Mouse (Mus musculus) neural tube, embryonic 15.5 days (tissue): ENCODE results near the gene Dtx2. TPM values are rescaled to one million over a fixed set of nuclear protein-coding genes. Genes with fewer than 3 reads are reported as not detected.
"Not testable (repeated sequence)": the region's sequence is repeated elsewhere in the genome, so short reads cannot be mapped to it uniquely, and the experiment has no call there.

Experiments
- ATAC-seq: fragments of 200-750 bp; cut with Nextera tagmentation; 2 replicates; pipeline ENCODE4 v1.8.0; 2017; ENCODE audit warnings: mild to moderate bottlenecking, moderate TSS enrichment, moderate library complexity; ENCODE audit not compliant: low FRiP score
- H3K27ac ChIP-seq: fragments of 300-500 bp; sonication (generic); replicated peaks from 2 replicates; pipeline ENCODE4 v1.5.1; 2015; ENCODE audit warnings: mild to moderate bottlenecking, inconsistent platforms
- H3K27me3 ChIP-seq: fragments of 300-500 bp; sonication (generic); replicated peaks from 2 replicates; pipeline ENCODE4 v1.6.1; 2015; ENCODE audit warnings: inconsistent platforms
- H3K36me3 ChIP-seq: fragments of 300-500 bp; sonication (generic); 2 replicates; pipeline ENCODE4 v1.6.1; 2015; ENCODE audit warnings: inconsistent platforms
- H3K4me1 ChIP-seq: fragments of 300-500 bp; sonication (generic); 2 replicates; pipeline ENCODE4 v1.6.1; 2015; ENCODE audit warnings: inconsistent platforms
- H3K4me2 ChIP-seq: fragments of 300-500 bp; sonication (generic); 2 replicates; pipeline ENCODE4 v1.6.1; 2015; ENCODE audit warnings: inconsistent platforms, mild to moderate bottlenecking, moderate library complexity
- H3K4me3 ChIP-seq: fragments of 300-500 bp; sonication (generic); replicated peaks from 2 replicates; pipeline ENCODE4 v1.5.1; 2015; ENCODE audit warnings: mild to moderate bottlenecking, inconsistent platforms
- H3K9ac ChIP-seq: fragments of 300-500 bp; sonication (generic); replicated peaks from 2 replicates; pipeline ENCODE4 v1.6.1; 2015; ENCODE audit warnings: mild to moderate bottlenecking, inconsistent platforms
- H3K9me3 ChIP-seq: fragments of 300-500 bp; sonication (generic); replicated peaks from 2 replicates; pipeline ENCODE4 v1.6.1; 2016; ENCODE audit warnings: inconsistent platforms
- WGBS: fragments of 180-500 bp; shearing (Covaris S2); methylation state at CpG from one replicate; pipeline ENCODE4 v1.1.7; 2015; ENCODE audit warnings: mixed read lengths; 5-methylcytosine and 5-hydroxymethylcytosine counted together
- polyA plus RNA-seq: library from polyadenylated mRNA; unstranded; fragments of >200 nt; fragmentation: Nextera tagmentation; extraction: Ambion mirVana; gene quantifications from 2 replicates; pipeline ENCODE4 v1.2.1, GENCODE M21; 2015

The Dtx2 gene
- polyA plus RNA-seq, 1 experiment from 2014 or later, result 22.5 TPM

GRCm38 (mm10) chr5:136035285-136035684, 40.7 kb downstream of the Dtx2 start:
- Histone ChIP-seq H3K27ac (no peak overlapping the region), H3K4me1 (no peaks in the 10 kb centered on the region), H3K36me3 (peaks cover 26% of the 10 kb centered on the region; the same call in 1 of the 2 replicates), H3K27me3 (no peaks in the 10 kb centered on the region), H3K4me3 (no peak overlapping the region), H3K9ac (no peak overlapping the region), H3K4me2 (no peak overlapping the region), H3K9me3 (no peaks in the 10 kb centered on the region)
- 78% methylated on average over 1 of the region's 1 CpGs for WGBS
- no peak for ATAC-seq

GRCm38 (mm10) chr5:136036667-136037066, 42.1 kb downstream of the Dtx2 start:
- no peak overlapping the region for H3K27ac ChIP-seq
- no peaks in the 10 kb centered on the region for H3K9me3 ChIP-seq
- 83% methylated on average over 1 of the region's 1 CpGs for WGBS
- H3K27me3 ChIP-seq, result no peaks in the 10 kb centered on the region
- H3K4me1 ChIP-seq, result no peaks in the 10 kb centered on the region
- peaks cover 13% of the 10 kb centered on the region; the same call in 1 of the 2 replicates for H3K36me3 ChIP-seq
- no peak for ATAC-seq
- no peak overlapping the region for H3K4me2 ChIP-seq
- H3K4me3 ChIP-seq, result no peak overlapping the region
- H3K9ac ChIP-seq, result no peak overlapping the region

- Histone ChIP-seq H3K4me3 (no peak within 1 kb of the TSS), H3K9ac (no peak within 1 kb of the TSS), H3K27me3 (no peaks in the 10 kb centered on the region), H3K9me3 (no peaks in the 10 kb centered on the region), H3K4me1 (no peaks in the 10 kb centered on the region), H3K36me3 (no peaks in the 10 kb centered on the region), H3K27ac (no peak within 1 kb of the TSS), H3K4me2 (no peak within 1 kb of the TSS)
- 89% methylated on average over 17 of the region's 17 CpGs for WGBS
- no peak for ATAC-seq
Observed at GRCm38 (mm10) chr5:136038258-136039214, 43.9 kb downstream of the Dtx2 start, which contains the start of gene Upk3b. Gene Upk3b, plus strand, starts transcription at chr5:136038496.

- no peaks in the 10 kb centered on the region for H3K4me1 ChIP-seq
- H3K36me3 ChIP-seq, result no peaks in the 10 kb centered on the region
- no peak overlapping the region for H3K9ac ChIP-seq
- H3K4me2 ChIP-seq, result no peak overlapping the region; the same call in 1 of the 2 replicates
- whole genome bisulfite sequencing, result 45% methylated on average over 5 of the region's 5 CpGs
- H3K27ac ChIP-seq, result no peak overlapping the region
- no peaks in the 10 kb centered on the region for H3K27me3 ChIP-seq
- no peak for ATAC-seq
- H3K9me3 ChIP-seq, result no peaks in the 10 kb centered on the region
- H3K4me3 ChIP-seq, result no peak overlapping the region
Observed at GRCm38 (mm10) chr5:136040210-136040609, 45.6 kb downstream of the Dtx2 start.

- no peaks in the 10 kb centered on the region for H3K27me3 ChIP-seq
- H3K4me1 ChIP-seq, result peaks cover 2% of the 10 kb centered on the region; the same call in 1 of the 2 replicates
- no peaks in the 10 kb centered on the region for H3K36me3 ChIP-seq
- H3K4me3 ChIP-seq, result no peak overlapping the region
- H3K4me2 ChIP-seq, result no peak overlapping the region
- H3K9ac ChIP-seq, result no peak overlapping the region
- H3K27ac ChIP-seq, result no peak overlapping the region
- no peak for ATAC-seq
- no peaks in the 10 kb centered on the region for H3K9me3 ChIP-seq
- 58% methylated on average over 2 of the region's 2 CpGs for WGBS
Observed at GRCm38 (mm10) chr5:136041260-136041659, 46.7 kb downstream of the Dtx2 start.

- Histone ChIP-seq H3K4me2 (no peak overlapping the region), H3K27ac (no peak overlapping the region), H3K9ac (no peak overlapping the region), H3K9me3 (no peaks in the 10 kb centered on the region), H3K27me3 (no peaks in the 10 kb centered on the region), H3K4me1 (peaks cover 2% of the 10 kb centered on the region; the same call in 1 of the 2 replicates), H3K4me3 (no peak overlapping the region), H3K36me3 (no peaks in the 10 kb centered on the region)
- 96% methylated on average over 8 of the region's 8 CpGs for WGBS
- ATAC-seq, result no peak
Observed at GRCm38 (mm10) chr5:136041666-136042065, 47.1 kb downstream of the Dtx2 start.

- ATAC-seq, result no peak
- Histone ChIP-seq H3K9ac (no peak overlapping the region), H3K27ac (no peak overlapping the region), H3K9me3 (no peaks in the 10 kb centered on the region), H3K4me3 (no peak overlapping the region), H3K36me3 (no peaks in the 10 kb centered on the region), H3K4me1 (peaks cover 2% of the 10 kb centered on the region; the same call in 1 of the 2 replicates), H3K4me2 (no peak overlapping the region), H3K27me3 (no peaks in the 10 kb centered on the region)
- WGBS, result 74% methylated on average over 13 of the region's 13 CpGs
Observed at GRCm38 (mm10) chr5:136044865-136045264, 50.3 kb downstream of the Dtx2 start.

- H3K4me1 ChIP-seq, result peaks cover 2% of the 10 kb centered on the region; the same call in 1 of the 2 replicates
- WGBS, result 34% methylated on average over 9 of the region's 9 CpGs
- H3K9me3 ChIP-seq, result no peaks in the 10 kb centered on the region
- H3K36me3 ChIP-seq, result no peaks in the 10 kb centered on the region
- no peak overlapping the region for H3K4me3 ChIP-seq
- no peaks in the 10 kb centered on the region for H3K27me3 ChIP-seq
- ATAC-seq, result no peak
- H3K4me2 ChIP-seq, result no peak overlapping the region
- no peak overlapping the region for H3K27ac ChIP-seq
- H3K9ac ChIP-seq, result no peak overlapping the region
Observed at GRCm38 (mm10) chr5:136045408-136045807, 50.8 kb downstream of the Dtx2 start.

GRCm38 (mm10) chr5:136045987-136046386, 51.4 kb downstream of the Dtx2 start:
- H3K4me3 ChIP-seq, result no peak overlapping the region
- no peaks in the 10 kb centered on the region for H3K36me3 ChIP-seq
- no peak overlapping the region for H3K9ac ChIP-seq
- no peak for ATAC-seq
- no peaks in the 10 kb centered on the region for H3K27me3 ChIP-seq
- H3K27ac ChIP-seq, result no peak overlapping the region
- H3K4me1 ChIP-seq, result peaks cover 2% of the 10 kb centered on the region; the same call in 1 of the 2 replicates
- no peaks in the 10 kb centered on the region for H3K9me3 ChIP-seq
- 4% methylated on average over 10 of the region's 10 CpGs for WGBS
- no peak overlapping the region for H3K4me2 ChIP-seq

- ATAC-seq, H3K27ac ChIP-seq, H3K9ac ChIP-seq, H3K36me3 ChIP-seq, H3K4me3 ChIP-seq, H3K4me2 ChIP-seq, H3K27me3 ChIP-seq, H3K9me3 ChIP-seq: not testable (repeated sequence)
- peaks cover 14% of the 10 kb centered on the region for H3K4me1 ChIP-seq
Observed at GRCm38 (mm10) chr5:136048541-136048940, 53.9 kb downstream of the Dtx2 start.

GRCm38 (mm10) chr5:136049926-136050325, 55.3 kb downstream of the Dtx2 start:
- ATAC-seq, result no peak
- 42% methylated on average over 6 of the region's 6 CpGs for WGBS
- H3K4me1 ChIP-seq, result peaks cover 14% of the 10 kb centered on the region
- no peaks in the 10 kb centered on the region for H3K36me3 ChIP-seq
- H3K9me3 ChIP-seq, result no peaks in the 10 kb centered on the region
- H3K9ac ChIP-seq, result no peak overlapping the region
- no peak overlapping the region for H3K27ac ChIP-seq
- H3K4me3 ChIP-seq, result no peak overlapping the region
- no peaks in the 10 kb centered on the region for H3K27me3 ChIP-seq
- H3K4me2 ChIP-seq, result no peak overlapping the region
